Mouse (Mus musculus) intestine, postnatal 0 days (tissue): ENCODE results near the gene Lpin2. TPM values are rescaled to one million over a fixed set of nuclear protein-coding genes. Genes with fewer than 3 reads are reported as not detected.

Source experiments
- ATAC-seq: fragments of 200-750 bp; cut with Nextera tagmentation; 2 replicates; pipeline ENCODE4 v1.8.0; 2017; ENCODE audit warnings: mild to moderate bottlenecking, moderate TSS enrichment, moderate library complexity
- H3K27ac ChIP-seq: fragments of 300-500 bp; sonication (generic); 2 replicates; pipeline ENCODE4 v1.5.1; 2014; ENCODE audit warnings: mild to moderate bottlenecking, low read depth, low read length, moderate library complexity
- H3K27me3 ChIP-seq: fragments of 300-500 bp; sonication (generic); replicated peaks from 2 replicates; pipeline ENCODE4 v1.6.1; 2014; ENCODE audit warnings: low read length, mixed read lengths; ENCODE audit not compliant: control insufficient read depth, insufficient read depth
- H3K36me3 ChIP-seq: fragments of 300-500 bp; sonication (generic); 2 replicates; pipeline ENCODE4 v1.6.1; 2014; ENCODE audit warnings: mild to moderate bottlenecking, moderate library complexity; ENCODE audit not compliant: control insufficient read depth, insufficient read depth
- H3K4me1 ChIP-seq: fragments of 300-500 bp; sonication (generic); replicated peaks from 2 replicates; pipeline ENCODE4 v1.6.1; 2014; ENCODE audit warnings: antibody characterized with exemption, low read length, mixed read lengths; ENCODE audit not compliant: control insufficient read depth, insufficient read depth
- H3K4me2 ChIP-seq: fragments of 300-500 bp; sonication (generic); replicated peaks from 2 replicates; pipeline ENCODE4 v1.6.1; 2014; ENCODE audit warnings: low read depth, mild to moderate bottlenecking, moderate library complexity
- H3K4me3 ChIP-seq: fragments of 300-500 bp; sonication (generic); 2 replicates; pipeline ENCODE4 v1.5.1; 2014; ENCODE audit warnings: low read depth, low read length
- H3K9ac ChIP-seq: fragments of 300-500 bp; sonication (generic); 2 replicates; pipeline ENCODE4 v1.6.1; 2014; ENCODE audit warnings: mild to moderate bottlenecking, low read depth, low read length
- H3K9me3 ChIP-seq: fragments of 300-500 bp; sonication (generic); 2 replicates; pipeline ENCODE4 v1.6.1; 2016; ENCODE audit warnings: mixed run types; ENCODE audit not compliant: control insufficient read depth
- CTCF ChIP-seq: sonication (generic); IDR thresholded peaks from 2 replicates; pipeline ENCODE4 v1.5.1; 2016; ENCODE audit warnings: low read depth, mild to moderate bottlenecking, control low read depth, antibody characterized with exemption, moderate library complexity
- WGBS: fragments of 180-500 bp; shearing (Covaris S2); extraction: QIAGEN DNeasy Blood & Tissue Kit; methylation state at CpG from one replicate; pipeline ENCODE4 v1.1.7; 2014; 5-methylcytosine and 5-hydroxymethylcytosine counted together
- polyA plus RNA-seq: library from polyadenylated mRNA; unstranded; fragments of >200 nt; fragmentation: Nextera tagmentation; extraction: Ambion mirVana; gene quantifications from 2 replicates; pipeline ENCODE4 v1.2.1, GENCODE M21; 2015

Lpin2 gene
- polyA plus RNA-seq, 1 experiment from 2014 or later = 22.2 TPM

GRCm38 (mm10) chr17:71292897-71293296, 110.5 kb downstream of the Lpin2 start:
- no peak overlapping the region for H3K4me2 ChIP-seq
- H3K4me3 ChIP-seq = no peak overlapping the region
- no peaks in the 10 kb centered on the region for H3K9me3 ChIP-seq
- H3K4me1 ChIP-seq = no peaks in the 10 kb centered on the region
- ATAC-seq = no peak
- H3K27ac ChIP-seq = no peak overlapping the region
- no peaks in the 10 kb centered on the region for H3K27me3 ChIP-seq
- H3K9ac ChIP-seq = no peak overlapping the region
- WGBS = 61% methylated on average over 4 of the region's 4 CpGs
- no peaks in the 10 kb centered on the region for H3K36me3 ChIP-seq
- TF ChIP-seq CTCF = no peak

GRCm38 (mm10) chr17:71294570-71294969, 112.2 kb downstream of the Lpin2 start:
- no peaks in the 10 kb centered on the region for H3K9me3 ChIP-seq
- no peak overlapping the region for H3K9ac ChIP-seq
- no peak for ATAC-seq
- no peak overlapping the region for H3K4me2 ChIP-seq
- 54% methylated on average over 3 of the region's 3 CpGs for WGBS
- no peaks in the 10 kb centered on the region for H3K36me3 ChIP-seq
- H3K27ac ChIP-seq = no peak overlapping the region
- H3K27me3 ChIP-seq = no peaks in the 10 kb centered on the region
- TF ChIP-seq CTCF = no peak
- H3K4me1 ChIP-seq = no peaks in the 10 kb centered on the region
- H3K4me3 ChIP-seq = no peak overlapping the region

Other genes starting within 250 kb of the Lpin2 start
- gene Myom1, start 179.9 kb upstream of the Lpin2 start, polyA plus RNA-seq = 8.9 and 12.4 TPM in 2 replicates
- 396 and 417 TPM in 2 replicates for gene Myl12a, start 179.7 kb upstream of the Lpin2 start, polyA plus RNA-seq
- 0.82 and 1.7 TPM in 2 replicates for gene Emilin2, start 129.4 kb downstream of the Lpin2 start, polyA plus RNA-seq